Mouse (Mus musculus): ENCODE measurements around the gene Cd80. TPM values are rescaled to one million over a fixed set of nuclear protein-coding genes. Genes with fewer than 3 reads are reported as not detected.
"Not testable (repeated sequence)": the region's sequence is repeated elsewhere in the genome, so short reads cannot be mapped to it uniquely, and the experiment has no call there.

Gene Cd80
- total RNA-seq, 2 experiments from 2014 or later, result 0.39 to 0.94 TPM

- no peak for DNase-seq
Measured at GRCm38 (mm10) chr16:38472507-38472873, 17.1 kb downstream of the Cd80 start.

GRCm38 (mm10) chr16:38473661-38474060 lies 18.3 kb downstream of the Cd80 start:
- no peak for DNase-seq

GRCm38 (mm10) chr16:38474677-38475286 lies 19.4 kb downstream of the Cd80 start:
- no peak for DNase-seq

DNA sequence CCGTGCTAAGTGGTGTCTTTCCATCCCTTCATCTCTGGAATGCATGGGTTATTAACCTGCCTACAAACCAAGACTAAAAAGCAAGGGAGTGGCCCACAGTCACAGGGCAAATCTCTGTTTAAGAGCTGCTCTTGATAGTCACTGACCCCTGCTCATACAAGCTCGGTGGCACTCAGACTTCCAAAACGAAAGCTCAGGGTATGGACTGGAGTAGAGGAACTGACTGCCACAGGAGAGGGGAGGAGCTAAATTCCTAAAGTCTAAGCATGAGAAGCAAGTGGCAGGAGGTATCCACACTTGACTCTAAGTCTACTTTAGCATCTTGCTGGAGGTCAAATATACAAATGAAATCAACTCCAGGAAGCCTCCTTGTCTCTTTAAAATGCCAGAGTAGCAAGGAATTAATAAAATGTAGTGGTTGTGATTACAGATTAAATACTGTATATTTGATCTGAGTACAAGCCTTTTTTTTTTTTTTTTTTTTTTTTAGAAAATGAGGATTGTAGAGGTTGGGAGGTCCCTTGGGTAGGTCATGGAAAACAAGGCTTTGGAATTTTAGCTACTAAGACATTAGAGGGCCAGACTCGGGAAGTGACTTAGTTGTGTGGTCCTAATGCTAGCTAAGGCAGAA lies 20.4 kb downstream of the Cd80 start:
- no peak for DNase-seq

GRCm38 (mm10) chr16:38476312-38477240 lies 21.2 kb downstream of the Cd80 start:
- peak; percentile 50 to 73 for DNase-seq

DNA sequence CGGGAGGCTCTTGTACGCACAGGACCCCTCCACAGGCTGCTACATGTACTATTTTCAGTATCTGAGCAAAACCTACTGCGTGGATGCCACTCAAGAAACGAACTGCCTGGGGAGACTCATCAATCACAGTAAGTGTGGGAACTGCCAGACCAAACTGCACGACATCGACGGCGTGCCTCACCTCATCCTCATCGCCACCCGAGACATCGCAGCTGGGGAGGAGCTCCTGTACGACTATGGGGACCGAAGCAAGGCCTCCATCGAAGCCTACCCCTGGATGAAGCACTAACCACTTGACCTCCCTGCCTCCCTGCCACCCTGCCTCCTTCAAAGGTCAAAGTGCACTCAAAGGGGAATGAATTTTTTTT lies 21.9 kb downstream of the Cd80 start:
- not testable (repeated sequence) for DNase-seq

DNA sequence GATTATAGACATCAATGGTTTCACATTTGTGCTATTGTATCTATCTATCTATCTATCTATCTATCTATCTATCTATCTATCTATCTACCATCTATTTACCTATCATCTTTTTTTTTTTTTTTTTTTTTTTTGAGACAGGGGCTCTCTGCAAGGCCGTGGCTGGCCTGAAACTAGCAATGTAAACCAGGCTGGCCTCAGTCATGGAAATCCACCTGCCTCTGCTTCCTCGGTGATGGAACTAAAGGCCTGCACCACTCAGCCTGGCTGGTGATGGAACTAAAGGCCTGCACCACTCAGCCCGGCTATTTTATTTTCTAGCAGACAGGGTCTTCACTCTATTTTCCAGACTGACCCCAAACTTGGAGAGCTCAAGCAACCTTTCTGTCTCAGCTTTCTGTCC lies 22.9 kb downstream of the Cd80 start:
- no peak for DNase-seq

- DNase-seq, result no peak
Measured at GRCm38 (mm10) chr16:38481327-38481726, 26.0 kb downstream of the Cd80 start.

GRCm38 (mm10) chr16:38482780-38483562 lies 27.6 kb downstream of the Cd80 start:
- peak; percentile 43 to 64 for DNase-seq

DNA sequence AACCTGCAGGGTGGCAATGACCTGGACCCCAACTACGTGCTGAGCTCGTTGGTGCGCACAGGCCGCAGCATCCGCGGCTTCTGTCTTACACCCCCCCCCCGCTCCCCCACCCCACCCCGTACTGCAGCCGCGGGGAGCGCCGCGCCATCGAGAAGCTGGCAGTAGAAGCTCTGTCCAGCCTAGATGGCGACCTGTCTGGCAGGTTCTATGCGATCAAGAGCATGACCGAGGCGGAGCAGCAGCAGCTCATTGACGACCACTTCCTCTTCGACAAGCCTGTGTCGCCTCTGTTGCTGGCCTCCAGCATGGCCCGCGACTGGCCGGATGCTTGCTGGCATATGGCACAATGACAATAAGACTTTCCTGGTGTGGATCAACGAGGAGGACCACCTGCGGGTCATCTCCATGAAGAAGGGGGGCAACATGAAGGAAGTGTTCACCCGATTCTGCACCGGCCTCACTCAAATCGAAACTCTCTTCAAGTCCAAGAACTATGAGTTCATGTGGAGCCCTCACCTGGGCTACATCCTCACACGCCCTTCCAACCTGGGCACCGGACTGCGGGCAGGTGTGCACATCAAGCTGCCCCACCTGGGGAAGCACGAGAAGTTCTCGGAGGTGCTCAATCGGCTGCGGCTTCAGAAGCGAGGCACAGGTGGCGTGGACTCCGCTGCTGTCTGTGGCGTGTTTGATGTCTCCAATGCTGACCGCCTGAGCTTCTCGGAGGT lies 28.4 kb downstream of the Cd80 start:
- peak in 1 of 2 experiments; percentile 25 for DNase-seq

DNA sequence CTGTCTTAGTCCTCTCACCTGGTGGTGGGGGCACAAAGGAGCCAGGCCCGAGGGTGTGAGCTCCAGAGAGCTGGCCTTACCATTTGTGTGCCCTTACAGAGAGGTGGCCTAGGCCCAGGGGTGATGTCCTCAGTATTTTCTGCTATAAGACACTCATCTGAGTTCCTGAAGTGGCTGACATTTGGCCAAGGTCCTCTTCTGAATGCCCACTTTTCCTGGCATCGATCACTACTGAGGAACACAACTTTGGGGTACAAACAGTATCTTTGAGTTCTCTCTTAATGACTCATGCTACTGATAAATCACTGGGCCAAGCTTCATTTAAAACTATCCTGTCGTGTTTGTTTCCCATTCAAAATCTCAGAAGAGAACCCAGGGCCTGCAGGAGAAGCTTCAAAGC lies 37.2 kb downstream of the Cd80 start:
- DNase-seq, result no peak

DNA sequence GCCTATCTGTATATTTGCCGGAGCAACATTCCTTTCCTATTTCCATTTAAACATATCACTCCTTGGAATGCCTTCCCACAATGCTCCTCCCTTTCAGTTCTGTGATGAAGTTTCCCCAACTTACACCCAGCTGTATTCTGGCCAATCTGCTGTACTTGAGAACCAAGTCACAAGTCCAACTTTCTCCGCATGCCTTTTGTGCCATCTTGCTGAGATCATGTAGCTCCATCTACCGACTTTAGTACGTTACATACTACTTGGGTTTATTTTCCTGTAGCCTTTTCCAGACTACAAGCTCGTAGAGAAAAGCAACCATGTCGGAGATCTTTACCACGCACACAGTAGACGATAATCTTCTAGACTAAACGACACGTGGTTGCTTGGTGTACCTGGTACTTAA lies 38.5 kb downstream of the Cd80 start:
- DNase-seq, result peak in 1 of 2 experiments; percentile 16

DNA sequence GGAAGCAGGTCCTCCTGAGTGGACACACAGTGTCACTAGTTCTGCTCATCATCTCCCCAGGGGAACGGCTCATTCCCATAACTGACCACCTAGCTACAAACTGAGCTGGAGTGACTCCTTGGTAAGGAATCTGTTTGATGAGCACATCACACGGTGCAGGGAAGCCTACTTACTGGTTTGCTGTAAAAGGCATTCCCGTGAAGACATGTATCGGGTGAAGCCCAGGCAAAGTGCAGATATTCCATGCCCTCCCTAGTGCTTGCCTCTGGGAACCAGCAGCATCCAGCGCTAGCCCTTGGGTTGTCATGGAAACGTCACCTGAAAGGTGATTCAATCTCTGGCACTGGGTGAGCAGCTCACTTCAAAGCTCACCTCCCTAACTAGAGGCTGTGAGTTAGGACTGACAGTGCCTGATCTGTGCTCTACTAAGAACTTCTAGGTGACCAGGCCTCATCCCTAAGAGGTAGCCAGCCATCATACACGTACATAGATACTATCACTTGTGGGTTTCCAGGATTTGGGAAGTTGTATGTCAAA lies 41.3 kb downstream of the Cd80 start:
- DNase-seq, result no peak

DNA sequence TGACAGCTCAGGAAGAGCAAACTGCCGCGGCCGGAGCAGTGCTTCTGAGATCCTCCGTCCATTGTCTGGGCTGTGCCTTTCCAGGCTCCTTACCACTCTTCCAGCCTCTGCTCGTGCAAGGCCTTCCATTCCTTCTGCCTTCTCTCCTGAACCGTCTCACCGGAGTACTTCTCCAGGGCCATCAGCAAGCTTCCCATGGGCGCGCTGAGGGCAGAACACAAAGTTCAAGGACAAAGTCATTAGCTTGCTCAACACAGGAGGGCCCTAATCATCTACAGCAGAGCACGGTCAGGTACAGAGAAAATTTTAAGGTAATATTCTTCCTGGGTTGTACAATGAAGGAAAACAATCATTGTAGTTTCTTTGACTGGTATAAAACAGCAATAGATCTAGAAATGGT lies 47.1 kb downstream of the Cd80 start:
- DNase-seq, result no peak

DNA sequence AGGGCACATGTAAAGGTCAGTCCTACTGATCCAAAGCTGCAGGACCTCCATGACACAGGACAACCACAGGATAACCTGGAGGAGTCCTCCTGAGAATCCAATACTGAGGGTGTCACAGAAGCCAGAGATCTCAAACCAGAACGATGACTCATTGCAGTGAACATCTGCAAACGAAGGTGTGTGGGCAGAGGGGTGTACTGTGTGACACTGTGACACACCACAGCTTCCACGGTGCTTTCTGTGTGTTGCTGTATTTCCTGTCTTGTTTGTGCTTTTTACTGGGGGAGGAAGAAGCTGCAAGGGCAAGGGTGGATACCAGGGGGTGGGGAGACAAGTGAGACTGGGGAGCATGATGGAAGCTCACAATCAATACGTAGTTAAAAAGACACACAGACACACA lies 48.2 kb downstream of the Cd80 start:
- DNase-seq, result no peak

DNA sequence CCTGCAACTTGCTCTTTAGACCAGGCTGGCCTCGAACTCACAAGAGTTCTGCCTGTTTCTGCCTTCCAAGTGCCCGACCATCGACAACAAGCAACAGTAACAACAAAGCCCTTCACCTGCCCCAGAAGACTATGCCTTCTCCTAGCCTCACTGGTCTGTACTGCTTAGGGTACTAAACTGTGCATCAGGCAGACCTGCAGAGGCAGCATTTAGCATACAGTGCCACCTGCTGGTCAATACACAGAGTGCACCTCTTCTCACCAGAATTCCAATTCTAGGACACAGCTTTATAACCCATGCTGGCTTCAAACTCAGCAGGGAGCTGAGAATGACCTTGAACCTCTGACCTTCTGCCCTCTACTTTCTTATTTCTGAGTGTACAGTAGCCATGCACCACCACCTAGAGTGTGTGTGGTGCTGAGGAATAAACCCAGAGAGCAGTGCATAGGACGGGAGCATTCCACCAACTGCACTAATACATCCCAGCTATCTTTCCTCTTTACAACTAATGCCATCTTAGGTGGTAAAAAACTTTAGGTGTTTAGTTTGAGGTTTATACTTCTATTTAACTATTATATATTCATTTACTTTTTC lies 50.8 kb downstream of the Cd80 start:
- DNase-seq, result peak; percentile 62 to 79

DNA sequence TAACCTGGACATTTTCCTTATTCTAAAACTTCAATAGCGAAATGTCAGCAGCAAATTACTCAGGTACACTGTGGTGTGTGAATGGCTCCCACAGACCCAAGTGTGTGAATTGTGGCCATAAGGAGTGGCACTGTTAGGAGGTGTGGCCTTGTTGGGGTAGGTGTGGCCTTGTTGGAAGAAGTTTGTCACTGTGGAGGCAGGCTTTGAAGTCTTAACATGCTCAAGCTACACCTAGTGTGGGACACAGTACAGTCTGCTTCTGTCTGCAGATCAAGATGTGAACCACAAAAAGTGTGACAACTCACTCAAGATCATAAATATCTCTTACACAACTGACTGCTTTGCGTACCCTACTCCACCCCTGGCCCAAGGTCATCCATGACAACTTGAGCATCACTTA lies 55.5 kb downstream of the Cd80 start:
- no peak for DNase-seq

DNA sequence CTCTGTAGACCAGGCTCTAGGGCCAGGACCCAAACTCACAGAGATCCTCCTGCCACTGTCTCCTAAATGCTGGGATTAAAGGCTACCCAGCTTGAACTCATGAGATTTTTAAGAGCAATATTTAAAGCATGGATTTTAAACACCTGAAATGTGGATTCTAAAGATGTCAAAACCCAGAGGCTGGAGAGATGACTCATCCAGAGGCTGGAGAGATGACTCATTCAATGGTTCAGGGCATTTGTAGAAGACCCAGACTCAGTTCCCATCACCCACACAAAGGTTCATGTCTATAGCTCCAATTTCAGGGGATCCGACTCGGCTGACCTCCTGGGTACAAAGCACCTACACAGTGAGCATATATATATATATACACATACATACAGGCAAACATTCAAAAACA lies 63.8 kb downstream of the Cd80 start:
- DNase-seq, result no peak

DNA sequence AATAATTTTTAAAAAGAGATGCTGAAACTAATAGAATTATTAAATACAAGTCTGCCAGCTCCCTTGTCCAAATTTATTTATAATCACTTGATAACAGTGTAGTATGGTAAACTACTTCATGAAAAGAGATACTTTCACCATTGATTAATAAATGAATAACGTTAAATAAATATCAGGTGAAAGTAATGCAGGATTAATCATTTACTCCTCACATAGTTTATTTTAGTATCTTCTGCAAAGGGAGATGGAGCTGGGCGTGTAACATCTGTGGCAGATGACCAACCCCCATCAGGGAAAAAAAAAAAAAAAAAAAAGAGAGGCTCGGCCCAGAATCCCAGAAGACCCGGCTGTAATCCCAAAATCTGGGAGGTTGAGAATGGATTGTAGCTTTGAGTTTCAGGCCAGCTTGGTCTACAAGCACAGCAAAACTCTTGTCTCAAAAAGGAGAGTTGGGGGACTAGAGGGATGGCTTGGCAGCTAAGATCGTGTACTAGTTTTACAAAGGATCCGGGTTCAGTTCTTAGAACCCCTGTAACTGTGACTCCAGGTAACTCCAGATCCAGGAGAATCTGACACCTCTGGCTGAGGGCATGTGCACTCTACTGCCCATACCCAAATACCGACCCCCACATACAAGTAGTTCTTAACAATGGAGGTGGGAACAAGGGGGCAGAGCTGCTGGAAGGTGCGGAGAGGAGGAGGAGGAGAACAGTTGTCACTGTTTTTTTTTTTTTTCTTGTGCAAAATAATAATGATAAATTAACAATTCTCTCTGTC lies 66.0 kb downstream of the Cd80 start:
- no peak for DNase-seq
